Mouse (Mus musculus) kidney, adult 2 months (tissue): ENCODE data around the gene Kazald1.

Experiments used
- CTCF ChIP-seq: fragments of 200-500 bp; conservative IDR thresholded peaks from 2 replicates; pipeline ENCODE4 v1.5.1; 2011; ENCODE audit warnings: low read depth, mild to moderate bottlenecking, control low read depth, low read length, moderate library complexity, mixed read lengths; ENCODE audit not compliant: insufficient read depth, insufficient read length
- POLR2A ChIP-seq: fragments of 200-500 bp; IDR thresholded peaks from one replicate; pipeline ENCODE4 v1.6.1; 2011; ENCODE audit warnings: low read depth, low read length, control low read depth

DNA sequence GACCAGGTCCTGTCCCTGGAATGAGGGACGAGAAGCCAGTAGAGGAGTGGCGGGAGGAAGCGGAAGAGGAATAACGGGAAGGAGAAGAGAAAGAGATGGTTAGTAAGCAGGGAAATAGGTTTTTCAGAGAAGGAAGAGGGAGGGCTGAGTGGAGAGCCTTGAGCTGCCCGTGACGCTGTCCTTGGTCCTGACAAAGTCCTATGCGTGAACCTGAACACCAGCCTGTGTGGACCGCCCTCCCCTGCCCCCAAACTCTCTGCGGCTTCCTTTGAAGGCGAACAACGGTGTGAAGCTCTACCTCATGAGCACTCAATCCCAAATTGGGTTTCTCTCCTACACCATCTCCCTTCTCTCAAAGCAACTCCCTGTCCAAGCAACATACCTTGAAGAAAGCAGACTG, 22.8 kb downstream of the Kazald1 start:
- TF ChIP-seq CTCF: no peak
- no peak for TF ChIP-seq POLR2A
